Mouse (Mus musculus): ENCODE results near the gene Mtmr12.

DNA sequence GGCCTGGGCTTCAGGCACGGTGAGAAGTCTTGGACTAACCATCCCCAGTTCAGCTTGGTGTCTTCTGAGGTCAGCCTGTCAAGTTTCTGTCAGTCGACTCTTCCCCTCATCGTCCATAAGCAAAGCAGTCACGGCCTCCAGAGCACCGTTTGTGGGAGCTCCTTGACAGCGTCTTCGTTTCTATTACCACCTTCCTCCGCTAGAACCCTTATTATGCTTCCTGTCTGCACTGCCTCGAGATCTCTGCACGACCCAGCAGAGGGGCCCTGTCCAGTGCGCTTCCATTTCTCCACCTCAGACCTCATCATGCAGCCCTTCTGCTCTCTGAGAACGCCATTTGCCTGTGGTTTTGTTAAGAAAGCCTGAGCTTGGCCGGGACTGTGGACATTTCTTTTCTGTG lies 12.0 kb downstream of the Mtmr12 start:
- no peak for TF ChIP-seq HCFC1 (IDR thresholded peaks at IDR 0.05; ENCODE audit: borderline replicate concordance, insufficient read depth, low read length)
- no peak for TF ChIP-seq MAFK (IDR thresholded peaks at IDR 0.05; ENCODE audit: insufficient read depth, low read depth, low read length)
- TF ChIP-seq ZC3H11A (IDR thresholded peaks at IDR 0.05; ENCODE audit: borderline replicate concordance, low read depth, low read length), result no peak
- TF ChIP-seq ZNF384 (IDR thresholded peaks at IDR 0.05; ENCODE audit: low read depth, low read length), result no peak

All from ES-E14 (cell line).